Mouse (Mus musculus) heart, adult 11 months (tissue): ENCODE data around the gene Zhx3.

Source experiments
- DNase-seq: peaks from one replicate; pipeline ENCODE4 v3.0.0; 2022

The Zhx3 gene

GRCm38 (mm10) chr2:160725877-160726864 is 146.6 kb downstream of the Zhx3 start:
- peak; percentile 78 for DNase-seq

GRCm38 (mm10) chr2:160724536-160724935 is 148.3 kb downstream of the Zhx3 start:
- peak; percentile 88 for DNase-seq

- peak; percentile 68 for DNase-seq
These were observed 149.0 kb downstream of the Zhx3 start for GRCm38 (mm10) chr2:160723613-160724375.

GRCm38 (mm10) chr2:160722714-160723113 is 150.1 kb downstream of the Zhx3 start:
- peak; percentile 51 for DNase-seq

GRCm38 (mm10) chr2:160718811-160719210 is 154.0 kb downstream of the Zhx3 start:
- DNase-seq = peak; percentile 78

- DNase-seq = peak; percentile 84
These were observed 155.5 kb downstream of the Zhx3 start for GRCm38 (mm10) chr2:160717269-160717668.

DNA sequence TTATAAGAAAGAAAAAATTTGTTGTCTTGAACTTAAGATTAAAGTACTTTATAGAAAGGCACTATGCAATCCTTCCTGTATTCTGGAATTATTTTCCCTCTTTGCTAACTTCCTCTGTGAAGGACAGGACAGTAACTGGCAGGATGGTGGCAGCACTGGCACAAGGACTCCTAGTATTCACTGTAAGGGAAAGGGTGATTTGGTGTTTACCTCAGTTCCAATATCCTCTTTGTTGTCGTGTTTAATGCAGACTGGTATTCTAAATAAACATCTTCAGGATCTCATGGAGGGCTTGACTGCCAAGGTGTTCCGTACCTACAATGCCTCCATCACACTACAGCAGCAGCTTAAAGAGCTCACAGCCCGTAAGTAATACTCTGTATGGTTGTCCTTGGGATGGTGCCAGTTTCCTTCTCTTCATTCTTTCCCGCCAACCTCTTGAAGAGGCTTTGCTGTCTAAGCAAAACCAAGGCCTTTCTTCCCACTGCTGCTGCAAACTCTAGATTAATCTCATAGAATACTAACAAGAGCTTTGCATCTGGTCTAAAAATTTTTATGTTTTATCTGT is 157.3 kb downstream of the Zhx3 start:
- DNase-seq = peak; percentile 51

- no peak for DNase-seq
These were observed 165.1 kb downstream of the Zhx3 start for GRCm38 (mm10) chr2:160707673-160708072.

DNA sequence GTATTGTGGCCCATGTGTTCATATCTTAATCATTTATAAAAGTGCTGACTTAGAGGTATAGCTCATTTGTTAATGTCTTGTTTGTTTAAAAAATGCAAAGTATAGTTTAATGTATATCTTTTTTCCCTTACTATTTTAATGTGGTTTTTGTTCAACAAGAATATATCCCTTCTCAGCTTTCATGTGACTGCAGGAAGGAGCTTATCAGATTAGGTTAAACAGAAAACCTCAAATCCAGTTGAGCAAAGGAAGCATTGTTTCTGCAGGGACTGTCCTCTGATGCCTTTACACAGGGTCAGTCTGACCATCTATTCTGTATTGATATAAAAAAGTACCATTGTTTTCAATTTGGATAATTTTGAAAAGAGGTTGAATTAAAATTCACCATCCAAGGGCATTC is 170.0 kb downstream of the Zhx3 start:
- no peak for DNase-seq

DNA sequence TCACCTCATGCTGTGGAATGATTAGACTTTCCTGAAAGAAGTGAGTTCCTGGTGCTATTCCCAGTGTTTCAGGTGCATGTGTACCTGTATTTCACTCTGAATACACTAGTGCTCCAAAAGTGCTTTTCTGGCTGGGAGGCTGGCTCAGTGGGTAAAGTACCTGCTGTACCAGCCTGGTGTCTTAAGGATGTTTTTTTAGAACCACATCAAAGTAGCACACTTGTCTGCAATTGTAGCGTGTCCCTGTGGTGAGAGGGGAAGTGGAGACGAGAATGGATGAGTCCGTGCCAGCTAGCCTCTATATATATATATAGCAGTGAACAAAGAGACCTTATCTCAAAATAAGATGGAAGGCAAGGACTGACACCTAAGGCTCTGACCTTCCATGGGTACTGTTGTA is 171.2 kb downstream of the Zhx3 start:
- peak; percentile 73 for DNase-seq

- peak; percentile 98 for DNase-seq
These were observed 172.5 kb downstream of the Zhx3 start for GRCm38 (mm10) chr2:160700271-160700670.
